8 mouse cellular contexts compared by ENCODE assay signal in the genomic region with DNA sequence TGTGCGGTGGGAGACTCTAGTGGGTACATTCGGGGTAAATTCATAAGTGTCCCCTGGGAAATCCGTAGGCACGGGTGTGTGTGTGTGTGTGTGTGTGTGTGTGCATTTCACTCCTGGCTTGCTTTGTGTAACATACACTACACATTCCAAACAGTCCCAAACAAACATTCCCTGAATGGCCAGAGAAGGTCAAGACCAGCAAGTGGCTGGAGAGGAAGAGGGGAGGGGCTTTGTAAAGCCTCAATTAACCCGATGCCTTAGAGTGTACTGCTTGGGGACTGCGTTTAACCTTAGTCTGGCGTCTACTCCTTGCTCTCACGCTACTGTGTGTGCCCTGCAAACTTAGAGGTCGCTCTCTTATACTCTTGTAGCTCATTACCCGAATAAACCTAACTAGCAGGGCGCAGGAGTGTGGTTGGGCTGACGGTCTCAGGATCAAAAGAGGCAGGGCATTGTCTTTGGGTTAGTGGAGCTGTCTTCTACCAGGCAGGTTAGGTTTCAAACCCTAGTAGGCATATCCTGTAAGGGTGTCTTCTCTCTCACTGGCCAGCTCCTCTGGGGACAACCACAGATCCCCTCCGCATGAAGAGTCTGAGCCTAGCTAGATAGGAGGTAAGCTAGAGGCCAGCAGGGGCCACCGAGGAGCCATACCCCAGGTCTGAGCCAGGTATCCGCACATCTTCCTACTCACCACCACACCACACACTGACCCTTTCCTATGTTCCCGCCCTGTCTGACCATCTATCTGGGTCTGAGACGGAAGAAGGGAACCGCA. TPM values are rescaled to one million over a fixed set of nuclear protein-coding genes. Genes with fewer than 3 reads are reported as not detected.
A peak's percentile ranks its signal among the peaks of the same experiment; 100 is the strongest.
DNase-seq lines count a peak whose midpoint lies in the region; ATAC-seq and TF ChIP-seq lines count a peak whose summit lies in the region.

No protein-coding gene starts in this region.

- H3K36me3 ChIP-seq in heart, embryonic 11.5 days (ENCODE audit: control insufficient read depth, insufficient read depth, low read length): no peaks in the 10 kb centered on the region
- H3K36me3 ChIP-seq in midbrain, embryonic 10.5 days: 0 out of 2 replicates have a peak, but pooled peaks cover under 1% of the 10 kb centered on the region

- peaks cover 48% of the 10 kb centered on the region for H3K27me3 ChIP-seq in heart, embryonic 11.5 days (ENCODE audit: control insufficient read depth, insufficient read depth, low read length)
- peaks cover 59% of the 10 kb centered on the region for H3K27me3 ChIP-seq in midbrain, embryonic 10.5 days (ENCODE audit: low read depth, poor library complexity, severe bottlenecking)

- no peak for ATAC-seq in heart, embryonic 11.5 days (replicated peaks; ENCODE audit: insufficient number of reproducible peaks, low FRiP score, low TSS enrichment)

- 19% methylated on average over 18 of the region's 18 CpGs for WGBS in heart, embryonic 11.5 days (ENCODE audit: insufficient replicate concordance)
- WGBS in midbrain, embryonic 10.5 days: 18% methylated on average over 18 of the region's 18 CpGs

- peak overlapping the region; percentile 69 for H3K4me3 ChIP-seq in heart, embryonic 11.5 days (ENCODE audit: low read depth, low read length)
- peak overlapping the region; percentile 78 for H3K4me3 ChIP-seq in bone marrow macrophage, adult 2 months (ENCODE audit: insufficient read depth, low read length)
- H3K4me3 ChIP-seq in midbrain, embryonic 10.5 days: peak overlapping the region; percentile 67

- TF ChIP-seq CTCF in bone marrow macrophage, adult 2 months (IDR thresholded peaks at IDR 0.05; ENCODE audit: low read depth, low read length): no peak

- H3K27ac ChIP-seq in heart, embryonic 11.5 days (ENCODE audit: low read depth, low read length): no peak overlapping the region
- H3K27ac ChIP-seq in bone marrow macrophage, adult 2 months (ENCODE audit: insufficient read depth, low read depth, low read length): no peak overlapping the region
- peak overlapping the region; percentile 90 for H3K27ac ChIP-seq in midbrain, embryonic 10.5 days (replicated peaks)

- H3K9ac ChIP-seq in heart, embryonic 11.5 days (ENCODE audit: low read depth, low read length): peak overlapping the region; percentile 71

- DNase-seq in heart, adult 9 months (ENCODE audit: low spot score in 2 of 2): no peak
- DNase-seq in induced T-regulatory cell, adult 2 months (ENCODE audit: low read depth): peak; percentile 58
- DNase-seq in midbrain, embryonic 10.5 days (ENCODE audit: low spot score): no peak
- DNase-seq in frontal cortex, postnatal 10 days (ENCODE audit: low spot score in 2 of 2): no peak
- no peak for DNase-seq in kidney, postnatal 14 days
- DNase-seq in cerebellum, adult 9-10 months: no peak

- peaks cover 14% of the 10 kb centered on the region; the same call in 1 of the 2 replicates for H3K4me1 ChIP-seq in heart, embryonic 11.5 days (ENCODE audit: control insufficient read depth, insufficient read depth, low read length)
- peaks cover 13% of the 10 kb centered on the region for H3K4me1 ChIP-seq in bone marrow macrophage, adult 2 months (ENCODE audit: control insufficient read depth, insufficient read depth, low read length)
- peaks cover 60% of the 10 kb centered on the region for H3K4me1 ChIP-seq in midbrain, embryonic 10.5 days

- no peaks in the 10 kb centered on the region for H3K9me3 ChIP-seq in heart, embryonic 11.5 days (replicated peaks; ENCODE audit: control insufficient read depth, low read length)
- no peaks in the 10 kb centered on the region for H3K9me3 ChIP-seq in midbrain, embryonic 10.5 days (replicated peaks)

- no peak for TF ChIP-seq POLR2A in bone marrow macrophage, adult 2 months (IDR thresholded peaks at IDR 0.05; ENCODE audit: borderline replicate concordance, low read depth, low read length)

- peak overlapping the region; percentile 97 for H3K4me2 ChIP-seq in heart, embryonic 11.5 days

RNA-seq across cellular contexts. Expression of gene Rab6b, which starts 0.7 kb away (rescaled TPM):
- polyA plus RNA-seq in heart, embryonic 11.5 days (2014; fragmentation: Nextera tagmentation; extraction: Ambion mirVana): 1.4 and 1.7 TPM in 2 replicates
- 11.1 and 11.4 TPM in 2 replicates for polyA plus RNA-seq in bone marrow macrophage, adult 2 months (2012; ENCODE audit: insufficient read depth, insufficient read length, missing spikeins)
- polyA plus RNA-seq in midbrain, embryonic 10.5 days (2016; fragmentation: Nextera tagmentation; extraction: Ambion mirVana): 12.3 and 19.9 TPM in 2 replicates
